Mouse (Mus musculus) heart, adult 2 months (tissue): ENCODE data around the gene Camta1.

Source experiments
- CTCF ChIP-seq: fragments of 200-600 bp; IDR thresholded peaks from 2 replicates; pipeline ENCODE4 v1.8.1; 2022; ENCODE audit warnings: antibody characterized with exemption, mild to moderate bottlenecking, moderate library complexity
- EP300 ChIP-seq: fragments of 200-500 bp; IDR thresholded peaks from 2 replicates; pipeline ENCODE4 v1.6.1; 2011; ENCODE audit warnings: low read depth, low read length, control low read depth; ENCODE audit not compliant: insufficient read depth
- POLR2A ChIP-seq: fragments of 200-500 bp; IDR thresholded peaks from 2 replicates; pipeline ENCODE4 v1.6.1; 2011; ENCODE audit warnings: mild to moderate bottlenecking, low read depth, low read length, control low read depth; ENCODE audit not compliant: insufficient read depth

GRCm38 (mm10) chr4:151211992-151212391 is 649.7 kb downstream of the Camta1 start:
- TF ChIP-seq EP300: no peak
- no peak for TF ChIP-seq CTCF
- TF ChIP-seq POLR2A: no peak
